Mouse (Mus musculus) neutrophil, adult 5-6 weeks (primary cell): ENCODE data around the gene Bri3. TPM values are rescaled to one million over a fixed set of nuclear protein-coding genes. Genes with fewer than 3 reads are reported as not detected.

ENCODE experiments used
- ATAC-seq: fragments of 151-379, 151-347 bp; 2 replicates; pipeline ENCODE4 v1.8.0; 2017; ENCODE audit warnings: mild to moderate bottlenecking, moderate TSS enrichment; ENCODE audit not compliant: insufficient number of reproducible peaks, poor library complexity, low FRiP score, severe bottlenecking; ENCODE audit errors: extremely low read depth
- total RNA-seq: library from RNA; stranded (forward); fragments of 200-1000 nt; gene quantifications from 2 replicates; pipeline ENCODE4 v1.2.3, GENCODE M21; 2017

Gene Bri3
- total RNA-seq, 1 experiment from 2014 or later = 39.1 TPM

DNA sequence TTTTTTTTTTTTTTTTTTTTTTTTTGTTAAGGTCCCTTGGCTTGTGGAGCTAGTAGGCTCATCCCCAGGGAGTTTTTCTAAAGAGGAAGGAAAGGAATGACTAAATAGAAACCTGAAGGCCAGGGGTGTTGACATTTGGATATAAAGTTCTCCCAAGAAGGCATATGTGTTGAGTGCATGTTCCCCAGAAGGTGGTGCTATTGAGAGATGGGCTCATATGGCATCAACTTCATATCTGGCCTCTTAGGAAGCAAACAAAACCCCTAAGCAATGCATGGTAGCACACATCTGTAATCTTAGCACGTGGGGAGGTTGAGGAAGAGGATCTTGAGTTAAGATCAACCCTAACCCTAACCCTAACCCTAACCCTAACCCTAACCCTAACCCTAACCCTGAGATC lies 12.8 kb upstream of the Bri3 start:
- ATAC-seq = peak; percentile 74

DNA sequence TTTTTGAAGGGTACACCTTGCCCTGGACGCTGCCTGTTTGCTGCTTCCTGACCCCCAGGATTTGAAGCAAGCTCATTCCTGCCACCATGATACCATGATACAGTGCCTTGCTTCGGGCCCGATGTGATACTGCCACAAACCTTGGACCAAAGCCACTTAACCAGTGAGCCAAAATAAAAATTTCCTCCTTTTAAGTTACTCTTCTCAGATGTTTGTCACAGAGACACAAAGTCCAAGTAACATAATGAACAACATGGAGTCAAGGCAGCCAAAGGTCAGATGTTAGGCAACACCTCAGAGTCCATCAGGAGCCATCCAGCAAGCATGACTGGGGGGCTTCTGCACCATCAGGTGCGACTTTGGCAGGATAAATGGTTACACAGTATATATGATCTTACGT lies 11.7 kb upstream of the Bri3 start:
- ATAC-seq = no peak

DNA sequence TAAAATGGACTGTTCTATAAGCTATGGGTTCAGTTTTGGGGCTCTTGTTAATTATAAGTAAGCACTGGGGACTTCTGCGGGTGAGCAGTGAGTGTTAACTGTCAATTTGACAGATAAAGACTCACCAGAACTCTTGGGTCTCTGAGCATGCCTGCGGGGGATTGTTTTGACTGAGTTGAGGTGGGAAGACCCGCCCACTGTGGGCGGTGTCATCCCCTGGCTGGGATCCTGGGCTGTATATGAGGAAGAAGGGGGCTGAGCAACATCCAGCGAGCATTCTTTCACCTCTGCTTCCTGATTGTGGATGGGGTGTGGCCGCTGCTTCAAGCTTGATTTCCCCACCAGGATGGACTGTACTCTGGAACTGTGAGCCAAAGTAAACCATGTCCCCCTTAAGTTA lies 10.0 kb upstream of the Bri3 start:
- ATAC-seq = no peak

DNA sequence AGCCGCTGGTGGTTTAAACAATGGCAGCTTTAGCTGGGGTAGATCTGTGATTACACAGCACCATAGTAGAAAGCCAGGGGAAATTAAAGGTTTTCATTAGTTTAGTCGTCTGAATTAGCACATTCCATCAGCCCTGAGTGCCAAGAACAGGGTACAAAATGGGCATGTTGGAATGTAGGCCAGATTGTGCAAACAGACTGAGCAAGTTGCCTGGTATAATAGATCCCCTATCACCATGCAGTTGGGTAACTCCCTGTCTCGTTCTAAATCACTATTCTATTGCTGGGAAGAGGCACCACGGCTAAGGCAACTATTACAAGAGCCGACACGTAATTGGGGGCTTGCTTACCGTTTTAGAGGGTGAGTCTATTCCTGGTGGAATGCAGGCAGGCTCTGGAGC lies 9.5 kb upstream of the Bri3 start:
- ATAC-seq = no peak

DNA sequence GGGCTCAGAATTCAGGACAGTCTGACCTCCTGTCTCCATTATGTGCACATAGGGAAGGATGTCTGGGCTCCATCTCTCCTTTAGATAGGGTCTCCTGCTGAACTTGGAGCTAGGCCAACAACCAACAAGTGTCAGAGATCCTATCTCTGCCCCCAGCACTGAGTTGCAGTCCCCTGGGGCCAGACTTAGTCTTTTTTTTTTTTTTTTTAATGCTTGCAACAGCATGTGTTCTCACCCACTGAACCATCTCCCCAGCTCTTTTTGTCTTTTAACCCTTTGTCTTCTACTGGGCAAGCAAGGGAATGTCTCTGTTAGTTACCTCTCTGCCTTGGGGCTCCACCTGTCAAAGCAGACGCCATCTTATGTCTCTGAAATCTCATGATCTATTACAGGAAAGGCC lies 5.3 kb upstream of the Bri3 start:
- no peak for ATAC-seq

DNA sequence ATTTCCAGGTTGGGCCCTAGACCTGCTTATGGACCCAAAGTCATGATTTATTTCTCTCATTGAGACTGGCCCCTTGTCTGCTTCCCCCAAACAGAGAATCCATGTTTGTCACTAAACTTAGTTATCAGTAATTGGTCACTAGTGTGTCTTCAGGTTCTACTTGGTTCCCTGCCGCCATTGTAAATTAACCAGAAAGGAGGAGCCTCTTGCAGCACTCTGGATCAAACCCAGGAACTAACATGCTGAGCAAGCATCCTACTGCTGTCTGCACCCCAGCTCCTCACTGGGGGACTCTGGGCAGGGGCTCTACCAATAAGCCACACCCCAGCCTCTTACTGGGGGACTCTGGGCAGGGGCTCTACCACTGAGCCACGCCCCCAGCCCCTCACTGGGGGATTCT lies 1.4 kb downstream of the Bri3 start:
- ATAC-seq = no peak

DNA sequence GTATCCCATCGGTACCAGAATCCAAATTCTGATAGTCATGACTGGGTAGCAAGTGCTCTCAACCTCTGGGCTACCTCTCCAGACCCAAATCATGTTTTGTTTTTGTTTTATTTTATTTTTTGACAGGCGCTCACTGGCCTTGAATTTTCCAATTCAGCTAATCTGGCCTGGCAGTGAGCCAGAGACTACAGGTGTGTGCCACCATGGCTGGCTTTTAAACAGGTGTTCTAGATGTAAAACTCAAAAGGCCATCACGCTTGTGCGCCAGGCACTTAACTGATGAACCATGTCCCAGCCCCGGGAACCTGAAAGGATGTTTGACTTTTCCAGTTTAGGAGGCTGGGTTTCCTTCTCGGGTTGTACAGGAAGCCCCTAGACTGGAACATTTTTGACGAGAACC lies 2.4 kb downstream of the Bri3 start:
- ATAC-seq = no peak

DNA sequence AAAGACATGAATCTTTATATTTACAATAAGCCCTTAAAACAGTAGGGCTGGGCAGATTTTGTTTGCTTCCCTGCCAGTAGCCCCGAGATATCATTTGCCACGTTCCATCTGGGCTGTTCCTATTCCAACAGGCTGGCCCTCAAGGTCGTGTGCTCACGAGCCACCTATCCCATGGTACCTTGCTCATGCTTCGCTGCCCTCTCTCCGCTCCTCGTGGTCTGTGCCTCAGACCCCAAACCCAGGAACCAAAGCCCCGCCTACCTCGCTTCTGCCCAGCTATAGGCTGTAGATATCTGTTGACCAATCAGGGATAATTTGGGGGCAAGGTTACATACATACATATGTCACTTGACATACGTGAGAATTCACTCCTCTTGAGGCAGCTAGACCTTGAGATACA lies 3.1 kb downstream of the Bri3 start:
- ATAC-seq = no peak

DNA sequence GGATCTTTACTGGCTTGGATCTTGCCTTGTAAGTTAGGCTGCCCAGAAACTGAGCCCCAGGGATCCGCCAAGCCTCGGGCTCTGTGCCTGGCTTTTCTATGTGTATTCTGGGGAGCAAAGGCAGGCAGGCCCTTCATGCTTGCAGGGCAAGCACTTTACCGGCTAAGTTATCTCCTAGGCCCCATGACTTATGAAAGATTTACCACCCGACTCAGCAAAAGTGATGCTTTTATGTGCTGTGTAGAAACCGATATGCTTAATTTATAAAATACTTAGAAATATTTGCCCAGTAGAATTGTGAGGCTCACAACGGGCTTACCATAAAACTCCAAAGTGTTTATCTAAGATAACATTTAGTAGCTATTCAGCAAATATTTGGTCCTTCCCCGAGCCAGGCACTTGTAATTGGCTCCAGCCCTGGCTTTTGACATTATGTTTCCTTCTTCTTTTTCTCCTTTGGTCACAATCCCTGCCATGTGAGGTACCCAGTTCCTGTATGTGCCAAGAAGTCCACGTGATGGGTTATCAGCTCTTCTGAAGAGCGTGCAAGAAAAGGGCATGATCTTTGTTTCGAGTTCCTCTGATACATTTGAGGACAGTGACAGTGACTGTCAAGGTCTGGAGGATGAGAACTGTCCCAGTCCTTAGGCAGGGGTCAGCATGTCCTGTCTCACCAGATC lies 3.8 kb downstream of the Bri3 start:
- no peak for ATAC-seq

DNA sequence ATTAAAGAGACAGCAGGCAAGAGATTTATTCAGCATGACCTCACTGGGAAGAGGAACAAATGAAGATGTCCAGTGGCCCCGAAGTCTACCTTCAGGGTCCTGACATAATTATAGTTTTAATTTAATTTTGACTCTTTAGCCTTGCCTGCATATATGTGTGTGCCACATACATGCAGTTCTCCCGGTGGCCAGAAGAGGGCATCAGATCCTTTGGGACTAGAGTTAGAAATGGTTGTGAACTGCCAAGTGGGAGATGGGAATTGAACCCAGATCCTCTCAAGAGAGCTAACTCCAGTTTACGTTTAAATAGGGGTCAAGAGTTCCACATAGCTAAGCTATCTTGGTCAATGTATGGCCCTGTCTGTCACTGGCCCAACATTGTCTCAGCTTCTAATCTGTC lies 5.6 kb downstream of the Bri3 start:
- no peak for ATAC-seq

DNA sequence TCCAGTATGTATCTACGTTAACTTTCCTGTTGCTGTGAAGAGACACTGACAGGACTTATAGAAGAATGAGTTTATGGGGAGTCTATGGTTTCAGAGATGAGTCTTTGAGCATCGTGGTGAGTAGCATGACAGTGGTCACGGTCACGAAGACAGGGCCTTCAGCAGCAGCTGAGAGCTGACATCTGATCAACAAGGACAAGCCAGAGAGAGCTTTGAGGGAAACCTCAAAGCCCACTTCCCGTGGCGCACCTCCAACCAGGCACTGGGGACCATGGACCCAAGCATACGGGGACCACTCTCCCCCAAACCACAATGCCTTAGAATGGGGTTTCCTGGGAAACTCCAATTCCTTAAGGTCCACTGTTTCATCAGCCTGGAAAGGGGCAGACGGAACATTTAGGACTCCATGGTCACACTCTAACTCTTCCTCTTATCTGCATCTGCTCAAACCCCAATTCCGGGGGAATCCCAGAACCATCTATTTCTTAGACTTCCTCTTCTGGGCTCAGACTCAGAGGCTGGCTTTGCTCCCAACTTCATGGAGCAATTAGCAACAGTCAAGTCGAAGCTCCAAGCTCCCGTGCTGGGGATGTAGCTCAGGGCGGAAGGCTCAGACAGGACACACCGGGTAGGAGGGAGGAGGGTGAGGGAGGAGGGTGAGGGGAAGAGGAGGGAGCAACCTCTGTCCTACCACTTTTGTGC lies 7.8 kb downstream of the Bri3 start:
- no peak for ATAC-seq

DNA sequence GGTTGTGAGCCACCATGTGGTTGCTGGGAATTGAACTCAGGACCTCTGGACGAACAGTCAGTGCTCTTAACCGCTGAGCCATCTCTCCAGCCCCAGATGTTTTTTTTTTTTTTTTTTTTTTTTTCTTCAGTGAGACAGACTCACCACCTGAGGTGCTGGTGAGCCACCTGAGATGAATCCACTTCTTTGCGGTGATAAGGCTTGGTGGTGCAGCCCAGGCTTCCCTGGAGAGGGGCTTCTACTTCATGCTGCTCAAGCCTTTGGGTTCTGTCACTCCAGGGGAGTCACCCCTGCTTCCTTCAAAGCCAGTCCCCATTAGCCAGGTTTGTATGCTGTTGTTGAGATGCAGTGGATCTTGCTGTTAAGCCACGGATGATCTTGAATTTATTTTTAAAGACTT lies 9.0 kb downstream of the Bri3 start:
- ATAC-seq = no peak

DNA sequence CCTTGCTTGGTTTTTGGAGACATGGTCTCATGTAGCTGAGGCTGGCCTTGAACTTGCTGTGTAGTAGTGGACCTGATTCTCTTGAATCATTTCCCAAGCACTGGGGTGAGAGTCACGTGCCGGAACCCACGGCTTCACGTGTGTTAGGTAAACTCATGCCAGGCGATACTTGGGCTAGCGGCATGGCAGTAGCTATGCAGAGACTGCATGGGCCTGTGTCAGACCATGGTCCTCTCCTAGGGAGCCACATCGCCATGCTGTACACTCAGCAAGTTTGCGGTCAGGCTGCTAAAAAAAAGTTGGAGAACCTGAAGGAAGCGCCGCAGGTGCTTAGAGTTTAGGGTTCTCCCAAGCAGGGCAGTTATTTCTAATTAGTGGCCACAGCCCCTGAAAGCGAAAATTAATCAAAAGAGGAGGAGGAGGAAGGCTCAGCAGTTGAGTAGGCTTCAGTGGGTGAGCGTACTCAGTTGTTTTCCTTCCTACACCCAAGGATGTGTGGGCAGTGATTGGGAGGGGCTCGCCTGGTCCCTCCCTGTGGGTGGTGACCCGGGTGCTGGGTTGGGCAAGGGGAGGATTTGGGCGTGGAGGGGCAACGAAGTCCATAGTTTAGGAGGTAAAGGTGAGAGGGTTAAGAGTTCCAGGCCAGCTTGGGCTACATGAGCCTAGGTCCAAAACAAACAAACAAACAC lies 10.0 kb downstream of the Bri3 start:
- ATAC-seq = no peak; the same call in 1 of the 2 replicates

DNA sequence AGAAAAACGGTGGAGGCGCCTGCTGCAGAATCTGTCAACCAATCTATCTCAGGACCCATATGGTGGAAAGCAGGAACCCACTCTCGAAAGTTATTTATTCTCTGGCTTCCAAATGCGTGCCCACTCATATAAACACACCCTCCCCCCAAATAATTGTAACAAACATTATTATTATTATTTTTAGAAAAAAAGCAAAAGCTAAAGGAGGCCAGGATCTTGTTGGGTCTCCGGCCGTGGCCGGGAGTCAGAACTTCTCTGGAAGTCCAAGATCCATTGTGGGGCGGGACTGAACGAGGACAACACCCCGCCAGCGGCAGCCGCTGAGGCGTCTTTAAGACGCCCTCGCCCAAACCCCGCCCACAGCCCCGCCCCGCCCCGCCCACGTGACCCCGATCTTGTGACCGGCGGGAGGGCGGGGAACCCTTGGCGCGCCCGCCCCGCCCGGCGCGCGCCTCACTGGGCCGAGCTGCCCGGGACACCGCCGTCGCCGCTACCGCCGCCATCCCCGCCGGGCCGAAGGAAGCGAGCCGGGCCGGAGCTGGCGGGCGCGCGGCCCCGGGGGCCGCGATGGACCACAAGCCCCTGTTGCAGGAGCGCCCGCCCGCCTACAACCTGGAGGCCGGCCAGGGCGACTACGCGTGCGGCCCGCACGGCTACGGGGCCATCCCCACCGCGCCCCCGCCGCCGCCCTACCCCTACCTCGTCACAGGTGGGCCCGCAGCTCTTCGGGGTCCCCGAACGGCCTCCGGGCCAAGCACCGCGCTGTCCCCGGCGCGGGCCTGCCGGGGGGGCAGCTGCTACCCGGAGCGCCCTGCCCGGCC lies 10.8 kb downstream of the Bri3 start:
- peak; percentile 45 for ATAC-seq

DNA sequence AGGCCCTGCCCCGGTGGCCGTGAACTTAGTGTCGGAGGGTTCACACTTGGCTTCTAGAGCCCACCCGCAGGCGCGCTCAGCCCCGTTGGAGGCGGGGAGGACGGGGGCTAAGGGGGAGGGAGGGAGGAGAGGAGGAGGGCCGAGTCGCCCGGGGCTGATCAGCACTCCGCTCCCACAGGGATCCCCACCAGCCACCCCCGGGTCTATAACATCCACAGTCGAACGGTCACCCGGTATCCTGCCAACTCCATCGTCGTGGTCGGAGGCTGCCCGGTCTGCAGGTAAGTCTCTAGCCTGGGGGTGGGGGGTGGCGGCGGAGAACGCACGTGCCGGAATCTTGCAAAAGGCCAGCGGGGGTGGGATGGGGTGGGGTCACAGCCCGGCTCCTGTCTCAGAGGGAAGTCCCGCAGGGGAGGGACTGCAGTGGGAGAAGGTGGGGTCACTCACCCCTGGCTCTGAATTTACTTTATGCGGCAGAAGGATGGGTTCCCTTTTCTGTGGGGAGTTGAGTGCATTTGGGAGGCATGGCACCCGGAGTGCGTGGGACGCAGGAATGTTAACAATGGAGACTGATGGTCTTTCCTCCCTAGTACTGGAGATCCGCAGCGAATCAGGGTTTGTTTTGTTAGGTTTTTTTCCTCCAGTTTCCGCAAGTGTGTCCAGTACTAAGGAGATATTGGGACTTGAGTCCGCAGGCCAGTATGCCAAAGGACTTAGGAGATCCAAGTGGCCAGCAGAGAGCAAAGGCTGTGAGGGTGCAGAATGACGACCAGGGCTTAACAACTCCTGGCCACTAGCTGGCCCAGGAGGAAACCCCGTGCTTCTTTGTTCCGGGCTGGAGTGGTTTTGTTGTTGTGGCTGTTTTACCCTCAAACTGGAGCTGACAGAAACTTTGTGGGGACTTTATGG lies 11.6 kb downstream of the Bri3 start:
- peak; percentile 30; the same call in 1 of the 2 replicates for ATAC-seq

DNA sequence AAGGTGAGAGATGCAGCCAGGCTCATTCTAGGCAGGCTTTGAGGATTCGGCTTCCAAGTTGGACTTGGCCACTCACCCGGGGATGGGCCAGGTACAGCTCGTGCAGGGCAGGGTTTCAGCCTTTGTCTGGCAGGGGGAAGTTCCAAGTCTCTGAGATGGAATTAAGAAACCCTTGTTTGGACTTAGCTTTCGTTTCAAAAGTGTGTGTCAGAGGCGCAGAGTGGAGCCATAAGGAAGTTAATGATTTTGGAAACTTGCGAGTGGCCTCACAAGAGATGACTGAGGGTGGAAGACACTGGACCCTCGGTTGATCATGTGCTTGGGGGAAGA lies 12.3 kb downstream of the Bri3 start:
- ATAC-seq = no peak

DNA sequence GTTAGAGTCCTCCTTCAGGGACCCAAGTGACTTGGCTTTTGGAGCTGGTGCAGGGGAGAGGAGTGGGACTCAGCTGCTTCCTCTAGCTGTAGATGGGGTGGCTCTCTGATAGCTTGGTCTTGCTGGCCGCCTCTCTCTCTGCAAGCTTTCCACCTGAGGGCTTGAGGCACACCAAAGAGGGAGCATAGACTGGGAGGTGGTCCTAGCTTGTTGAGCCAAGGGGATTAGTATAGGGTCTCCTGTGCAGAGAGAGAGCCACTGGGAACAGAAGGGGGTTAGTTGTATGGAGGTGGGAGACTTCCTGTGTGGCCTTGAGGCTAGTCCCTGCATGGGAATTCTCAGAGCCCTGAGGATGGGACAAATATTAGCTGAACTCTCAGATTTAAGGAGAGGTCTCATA lies 12.7 kb downstream of the Bri3 start:
- no peak for ATAC-seq

DNA sequence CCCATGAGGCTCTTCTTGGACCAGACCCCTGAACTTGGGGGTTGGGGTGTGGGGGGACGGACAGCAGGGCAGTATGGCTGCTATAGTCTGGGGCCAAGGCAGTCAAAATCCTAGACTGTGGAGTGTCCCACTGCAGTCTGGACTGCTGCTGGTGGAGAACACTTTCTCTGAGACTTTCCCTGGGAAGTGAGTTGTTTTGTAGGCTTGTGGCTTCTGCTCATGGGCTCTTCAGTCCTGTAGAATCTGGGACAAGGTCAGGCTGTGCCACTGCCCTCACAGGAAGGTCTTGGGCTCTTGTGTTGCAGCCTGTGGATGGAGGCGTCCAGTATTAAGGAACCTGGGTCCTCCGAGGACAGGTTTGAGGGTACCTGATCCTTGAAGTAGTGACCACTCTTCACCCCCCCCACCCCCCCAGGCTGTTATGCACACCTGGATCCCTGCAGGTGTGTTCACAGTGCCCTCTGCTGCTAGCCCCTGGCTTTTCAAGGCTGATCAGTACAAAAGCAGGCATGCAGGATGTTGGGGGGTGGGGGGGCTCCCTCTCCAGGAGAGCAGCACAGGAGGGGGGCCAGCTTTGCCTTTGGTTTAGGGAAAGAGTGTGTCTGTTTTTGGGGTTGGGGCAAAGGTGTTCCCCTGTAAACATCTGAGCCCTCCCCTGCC lies 13.3 kb downstream of the Bri3 start:
- no peak for ATAC-seq
